Mouse (Mus musculus): ENCODE measurements at regions not wholly inside any gene's neighbourhood (a gene's known extent, or its start where the extent isn't known, plus 50 kb on each side); places are given as distances from the start of the nearest gene placed in this dataset.
"Not testable (repeated sequence)": the region's sequence is repeated elsewhere in the genome, so short reads cannot be mapped to it uniquely, and the experiment has no call there.

- H3K27me3 ChIP-seq (ENCODE audit: insufficient read depth, low read length): no peaks in the 10 kb centered on the region
- ATAC-seq: no peak
- no peak overlapping the region for H3K4me2 ChIP-seq (ENCODE audit: low read depth, low read length)
- 79% methylated on average over 8 of the region's 8 CpGs for WGBS (ENCODE audit: insufficient replicate concordance)
- H3K9me3 ChIP-seq (ENCODE audit: low read length): no peaks in the 10 kb centered on the region
- DNase-seq: no peak
- H3K36me3 ChIP-seq (replicated peaks; ENCODE audit: insufficient read depth, low read length): no peaks in the 10 kb centered on the region
- H3K4me3 ChIP-seq (ENCODE audit: low read depth, low read length): no peak overlapping the region
- no peak overlapping the region for H3K9ac ChIP-seq (replicated peaks)
- H3K27ac ChIP-seq (ENCODE audit: low read depth): no peak overlapping the region
- 0 out of 2 replicates have a peak, but pooled peaks cover 3% of the 10 kb centered on the region for H3K4me1 ChIP-seq (ENCODE audit: insufficient read depth)
- TF ChIP-seq EP300 (IDR thresholded peaks at IDR 0.05; ENCODE audit: low read depth) (no peak), CTCF (IDR thresholded peaks at IDR 0.05; ENCODE audit: low read depth) (no peak)
Observed at GRCm38 (mm10) chr10:117499177-117499863, 119.5 kb upstream of the Cpsf6 start.

GRCm38 (mm10) chr10:117498497-117498896 is 118.7 kb upstream of the Cpsf6 start:
- no peak overlapping the region for H3K4me2 ChIP-seq (ENCODE audit: low read depth, low read length)
- TF ChIP-seq EP300 (IDR thresholded peaks at IDR 0.05; ENCODE audit: low read depth): no peak
- no peak for TF ChIP-seq CTCF (IDR thresholded peaks at IDR 0.05; ENCODE audit: low read depth)
- no peak overlapping the region for H3K27ac ChIP-seq (ENCODE audit: low read depth)
- DNase-seq (no peak), ATAC-seq (no peak)
- no peaks in the 10 kb centered on the region for H3K36me3 ChIP-seq (replicated peaks; ENCODE audit: insufficient read depth, low read length)
- no peak overlapping the region for H3K4me3 ChIP-seq (ENCODE audit: low read depth, low read length)
- no peaks in the 10 kb centered on the region for H3K9me3 ChIP-seq (ENCODE audit: low read length)
- H3K27me3 ChIP-seq (ENCODE audit: insufficient read depth, low read length): no peaks in the 10 kb centered on the region
- WGBS (ENCODE audit: insufficient replicate concordance): 75% methylated on average over 6 of the region's 6 CpGs
- 0 out of 2 replicates have a peak, but pooled peaks cover 3% of the 10 kb centered on the region for H3K4me1 ChIP-seq (ENCODE audit: insufficient read depth)
- H3K9ac ChIP-seq (replicated peaks): no peak overlapping the region

GRCm38 (mm10) chr10:117497565-117498256 is 117.9 kb upstream of the Cpsf6 start:
- WGBS (ENCODE audit: insufficient replicate concordance): 66% methylated on average over 16 of the region's 16 CpGs
- no peak for DNase-seq
- H3K36me3 ChIP-seq (replicated peaks; ENCODE audit: insufficient read depth, low read length): no peaks in the 10 kb centered on the region
- H3K4me3 ChIP-seq (ENCODE audit: low read depth, low read length): no peak overlapping the region
- H3K9ac ChIP-seq (replicated peaks): no peak overlapping the region
- no peaks in the 10 kb centered on the region for H3K9me3 ChIP-seq (ENCODE audit: low read length)
- TF ChIP-seq CTCF (IDR thresholded peaks at IDR 0.05; ENCODE audit: low read depth) (no peak), EP300 (IDR thresholded peaks at IDR 0.05; ENCODE audit: low read depth) (no peak)
- H3K27ac ChIP-seq (ENCODE audit: low read depth): no peak overlapping the region
- no peaks in the 10 kb centered on the region for H3K27me3 ChIP-seq (ENCODE audit: insufficient read depth, low read length)
- no peak overlapping the region for H3K4me2 ChIP-seq (ENCODE audit: low read depth, low read length)
- ATAC-seq: peak; percentile 63
- H3K4me1 ChIP-seq (ENCODE audit: insufficient read depth): 0 out of 2 replicates have a peak, but pooled peaks cover 3% of the 10 kb centered on the region

- 77% methylated on average over 1 of the region's 1 CpGs for WGBS (ENCODE audit: insufficient replicate concordance)
- not testable (repeated sequence) for DNase-seq; H3K27me3 ChIP-seq (ENCODE audit: insufficient read depth, low read length); ATAC-seq; H3K4me1 ChIP-seq (ENCODE audit: insufficient read depth); H3K4me2 ChIP-seq (ENCODE audit: low read depth, low read length); H3K4me3 ChIP-seq (ENCODE audit: low read depth, low read length); H3K9ac ChIP-seq (replicated peaks); H3K36me3 ChIP-seq (replicated peaks; ENCODE audit: insufficient read depth, low read length); H3K27ac ChIP-seq (ENCODE audit: low read depth); H3K9me3 ChIP-seq (ENCODE audit: low read length)
Observed at GRCm38 (mm10) chr10:117497082-117497481, 117.3 kb upstream of the Cpsf6 start.

- ATAC-seq (no peak), DNase-seq (no peak)
- Histone ChIP-seq H3K4me1 (ENCODE audit: insufficient read depth) (0 out of 2 replicates have a peak, but pooled peaks cover 3% of the 10 kb centered on the region), H3K9me3 (ENCODE audit: low read length) (no peaks in the 10 kb centered on the region), H3K27ac (ENCODE audit: low read depth) (no peak overlapping the region), H3K9ac (replicated peaks) (no peak overlapping the region), H3K27me3 (ENCODE audit: insufficient read depth, low read length) (no peaks in the 10 kb centered on the region), H3K4me3 (ENCODE audit: low read depth, low read length) (no peak overlapping the region), H3K36me3 (replicated peaks; ENCODE audit: insufficient read depth, low read length) (no peaks in the 10 kb centered on the region), H3K4me2 (ENCODE audit: low read depth, low read length) (no peak overlapping the region)
- 79% methylated on average over 21 of the region's 21 CpGs for whole genome bisulfite sequencing (ENCODE audit: insufficient replicate concordance)
- no peak for TF ChIP-seq CTCF (IDR thresholded peaks at IDR 0.05; ENCODE audit: low read depth)
- no peak for TF ChIP-seq EP300 (IDR thresholded peaks at IDR 0.05; ENCODE audit: low read depth)
Observed at GRCm38 (mm10) chr10:117496064-117497011, 116.5 kb upstream of the Cpsf6 start.
